Mouse (Mus musculus) T-cell, adult 2 months (primary cell): ENCODE results near the gene Lipa.

Source experiments
- DNase-seq: peaks from one replicate; pipeline ENCODE4 v3.0.0; 2022; ENCODE audit warnings: low spot score

Gene Lipa

DNA sequence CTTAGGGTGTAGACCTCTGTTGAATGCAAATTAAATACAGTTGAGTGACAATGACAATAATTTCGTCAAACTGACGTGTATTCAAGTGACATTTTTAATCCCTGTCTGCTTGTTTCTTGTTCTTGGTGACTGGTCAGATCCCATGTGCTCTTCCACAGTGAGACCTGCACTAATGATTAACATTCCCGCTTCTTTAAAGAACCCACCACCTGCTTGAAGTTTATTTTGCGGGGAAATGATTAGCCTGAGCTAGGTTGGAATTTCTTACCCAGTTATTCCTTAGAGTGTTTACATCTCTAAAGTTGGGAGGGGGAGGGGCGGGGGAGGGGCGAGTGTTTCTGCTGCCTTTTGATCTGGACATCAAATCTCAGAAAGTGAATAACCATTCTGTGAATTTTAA, 59.1 kb downstream of the Lipa start:
- no peak for DNase-seq

DNA sequence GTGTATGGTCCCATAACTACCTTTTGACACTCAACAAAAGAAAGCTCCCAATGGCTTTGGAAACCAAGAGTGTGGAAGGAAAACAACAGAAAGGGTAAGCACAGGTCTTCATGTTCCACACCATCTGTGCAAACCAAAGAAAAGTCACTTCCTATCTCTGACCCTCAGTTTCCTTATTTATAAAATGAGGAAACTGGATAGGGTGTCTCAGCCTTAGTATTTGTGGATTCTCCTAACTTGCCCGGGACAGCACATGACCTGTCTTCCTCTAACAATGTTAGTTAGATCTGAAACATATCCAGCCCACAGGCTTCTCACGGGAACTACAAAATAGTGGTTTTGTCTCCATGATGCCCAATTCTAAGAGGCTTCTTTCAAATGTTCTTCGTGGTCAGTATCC, 62.8 kb downstream of the Lipa start:
- no peak for DNase-seq

DNA sequence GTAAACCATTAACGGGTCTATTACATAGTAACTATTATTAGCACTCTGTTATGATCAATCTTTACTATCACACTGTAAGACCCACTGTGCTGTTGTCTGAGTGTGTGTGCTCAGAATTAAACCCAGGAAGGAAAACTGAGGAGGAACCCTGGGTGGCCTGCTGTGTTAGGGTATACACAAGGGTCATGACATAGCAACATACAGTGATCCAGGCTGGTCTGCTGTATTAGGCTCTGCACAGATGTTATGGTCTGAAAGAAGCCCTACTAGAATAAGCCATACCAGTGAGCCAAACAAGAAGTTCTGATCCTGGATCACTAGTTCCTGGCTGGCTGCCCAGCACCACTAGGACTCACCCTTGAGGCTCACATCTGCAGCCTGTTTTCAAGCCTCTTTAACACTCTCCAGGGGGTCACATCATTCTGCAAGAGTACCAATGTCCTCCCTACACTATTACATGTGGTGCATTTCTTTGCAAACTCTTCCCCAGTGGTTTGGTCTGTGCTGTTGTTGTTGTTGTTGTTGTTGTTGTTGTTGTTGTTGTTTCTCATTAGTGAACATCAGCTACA, 65.7 kb downstream of the Lipa start:
- DNase-seq = no peak

DNA sequence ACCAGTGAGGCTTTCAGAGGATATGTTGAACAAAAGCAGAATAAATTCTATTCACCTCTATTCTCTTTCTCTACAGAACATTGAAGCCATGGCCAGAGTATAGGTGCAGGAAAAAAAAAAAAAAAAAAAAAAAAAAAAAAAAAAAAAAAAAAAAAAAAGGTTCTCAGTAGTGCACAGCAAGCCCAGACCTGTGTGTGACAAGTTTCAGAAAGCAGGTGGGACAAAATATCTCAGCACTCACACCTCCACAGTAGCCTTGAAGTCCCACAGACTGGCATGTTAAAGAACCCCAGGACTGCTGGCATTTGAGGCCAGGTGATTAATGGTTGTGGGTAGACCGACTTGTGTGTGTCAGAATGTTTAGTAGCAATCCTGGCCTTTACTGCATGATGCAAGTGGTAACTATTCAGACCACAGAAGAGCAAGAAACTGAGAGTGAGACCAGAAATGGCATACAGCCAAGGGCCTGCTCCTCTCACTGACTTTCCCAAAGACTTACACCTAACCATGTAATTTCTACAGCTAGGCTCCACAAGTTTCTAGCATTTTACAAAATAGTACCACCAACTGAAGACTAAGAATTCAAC, 76.4 kb downstream of the Lipa start:
- no peak for DNase-seq

DNA sequence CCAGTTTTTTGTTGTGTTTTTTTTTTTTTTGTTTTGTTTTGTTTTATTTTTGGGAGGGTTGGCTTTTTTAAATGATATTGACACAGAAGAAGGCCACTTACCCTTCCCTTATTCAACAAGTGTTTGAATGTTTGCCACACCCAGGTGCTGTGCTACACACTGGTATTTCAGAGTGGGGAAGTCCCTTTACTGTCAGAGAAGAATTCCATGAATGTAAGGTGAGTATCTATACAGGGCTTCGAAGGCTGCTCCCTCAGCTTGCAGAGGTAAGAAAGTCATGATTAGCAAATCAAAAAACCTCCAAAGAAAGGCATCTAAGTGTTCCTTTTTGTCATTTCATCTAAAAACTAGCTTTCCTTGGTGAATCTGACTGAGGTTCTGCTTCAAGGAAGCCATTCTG, 78.4 kb downstream of the Lipa start:
- DNase-seq = no peak

DNA sequence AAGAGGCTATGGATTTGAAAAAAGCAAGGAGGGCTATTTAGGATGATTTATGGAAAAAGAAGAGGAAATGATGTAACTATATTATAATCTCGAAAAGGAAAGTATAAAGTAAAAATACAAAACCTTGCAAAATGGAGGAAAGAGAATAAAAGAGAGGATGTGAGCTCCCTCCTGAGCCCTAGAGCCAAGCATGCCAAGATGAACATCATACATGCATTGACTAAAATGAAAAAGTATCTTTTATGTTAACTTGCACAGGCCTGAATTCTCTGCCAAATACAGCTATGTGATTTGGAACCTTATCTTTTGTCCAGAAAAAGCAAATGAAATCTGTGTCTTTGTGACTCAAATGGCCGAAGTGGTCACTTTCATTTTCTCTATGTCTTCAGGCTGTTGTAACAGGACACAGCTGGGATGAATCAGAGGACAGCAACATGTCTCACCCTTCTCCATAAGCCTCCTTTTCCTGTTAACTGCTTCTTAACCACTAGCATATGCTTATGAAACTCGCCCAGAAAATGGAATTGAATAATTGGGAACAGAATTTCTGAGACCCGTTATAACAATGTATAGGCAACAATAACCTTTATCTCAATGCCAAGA, 81.8 kb downstream of the Lipa start:
- DNase-seq = no peak

DNA sequence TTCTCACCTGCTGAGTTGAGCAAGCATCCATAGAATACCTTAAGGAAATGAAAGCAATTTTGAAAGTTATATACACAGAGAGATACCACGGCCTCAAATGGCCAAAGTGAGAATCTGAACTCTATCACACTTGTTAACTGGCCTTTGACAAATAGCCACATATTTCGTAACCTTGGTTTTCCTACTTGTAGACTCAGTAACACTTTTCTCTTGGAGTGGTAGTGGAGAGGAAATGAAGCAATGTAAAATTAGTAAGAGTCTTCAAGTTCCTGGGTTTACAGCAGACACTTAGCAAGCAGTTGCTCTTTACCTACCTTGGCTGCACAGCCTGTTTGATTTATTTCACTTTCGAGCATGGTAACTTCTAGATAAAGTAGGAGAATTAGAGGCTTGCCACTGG, 82.5 kb downstream of the Lipa start:
- DNase-seq = no peak
